Mouse (Mus musculus) c-Kit-positive CD71-positive TER-119-positive erythroid progenitor cells, embryonic 14.5 days (primary cell): ENCODE data around the gene Olfr112.
"Not testable (repeated sequence)": the region's sequence is repeated elsewhere in the genome, so short reads cannot be mapped to it uniquely, and the experiment has no call there.

Experiments used
- DNase-seq: peaks from one replicate; pipeline ENCODE4 v3.0.0-alpha.2; 2013; ENCODE audit warnings: low spot score

The Olfr112 gene

DNA sequence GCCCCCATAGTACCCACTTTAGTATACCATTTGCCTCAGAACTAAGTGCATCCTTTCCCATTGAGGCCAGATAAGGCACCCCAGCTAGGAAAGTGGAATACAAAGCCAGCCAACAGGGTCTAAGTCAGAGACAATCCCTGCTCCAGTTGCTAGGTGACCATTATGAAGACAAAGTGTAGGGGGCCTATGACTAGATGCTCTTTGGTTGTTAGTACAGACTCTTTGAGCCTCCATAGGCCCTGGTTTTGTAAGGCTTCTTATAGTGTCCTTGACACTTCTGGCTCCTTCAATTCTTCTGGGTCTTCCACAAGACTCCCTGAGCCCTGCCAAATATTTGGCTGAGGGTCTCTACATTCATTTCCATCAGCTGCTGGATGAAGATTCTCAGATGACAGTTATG, at the start of gene Olfr112:
TSS of gene Olfr112 (minus strand) at position 101 of the 400 bp plus-strand sequence.
- DNase-seq, result no peak

DNA sequence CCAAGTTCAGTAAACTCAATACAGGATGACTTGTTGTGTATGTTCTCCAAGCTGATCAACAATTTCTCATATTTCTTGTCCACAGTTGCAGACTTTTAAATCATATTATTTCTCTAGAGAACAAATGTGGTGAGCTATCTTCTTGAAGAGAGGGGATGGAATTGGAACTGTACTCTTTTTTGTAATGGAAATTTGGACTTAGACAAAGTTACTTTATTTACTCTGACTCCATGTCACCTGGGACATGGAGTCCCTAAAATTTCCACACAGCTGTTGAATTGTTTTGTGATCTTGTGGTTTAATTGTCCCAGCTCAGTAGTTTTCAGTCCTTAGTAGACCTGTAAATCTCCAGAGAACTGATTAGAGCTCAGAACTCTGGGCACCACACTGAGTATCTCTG, 23.4 kb upstream of the Olfr112 start, which contains the start of gene Olfr114:
TSS of gene Olfr114 (minus strand) at position 101 of the 400 bp plus-strand sequence.
- DNase-seq, result no peak

DNA sequence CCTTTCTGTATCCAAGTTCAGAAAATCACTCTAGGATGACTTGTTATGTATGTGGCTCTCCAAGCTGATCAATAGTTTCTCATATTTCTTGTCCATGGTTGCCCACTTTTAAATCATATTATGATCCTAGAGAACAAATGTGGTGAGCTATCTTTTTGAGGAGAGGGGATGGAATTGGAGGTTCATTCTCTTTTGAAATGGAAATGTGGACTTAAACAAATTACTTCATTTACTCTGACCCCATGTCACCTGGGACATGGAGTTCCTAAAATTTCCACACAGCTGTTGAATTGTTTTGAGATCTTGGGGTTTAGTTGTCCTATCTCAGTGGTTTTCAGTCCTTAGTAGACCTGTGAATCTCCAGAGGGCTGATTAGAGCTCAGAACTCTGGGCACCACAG, 8.3 kb upstream of the Olfr112 start, which contains the start of gene Olfr113:
TSS of gene Olfr113 (minus strand) at position 101 of the 400 bp plus-strand sequence.
- DNase-seq, result no peak

DNA sequence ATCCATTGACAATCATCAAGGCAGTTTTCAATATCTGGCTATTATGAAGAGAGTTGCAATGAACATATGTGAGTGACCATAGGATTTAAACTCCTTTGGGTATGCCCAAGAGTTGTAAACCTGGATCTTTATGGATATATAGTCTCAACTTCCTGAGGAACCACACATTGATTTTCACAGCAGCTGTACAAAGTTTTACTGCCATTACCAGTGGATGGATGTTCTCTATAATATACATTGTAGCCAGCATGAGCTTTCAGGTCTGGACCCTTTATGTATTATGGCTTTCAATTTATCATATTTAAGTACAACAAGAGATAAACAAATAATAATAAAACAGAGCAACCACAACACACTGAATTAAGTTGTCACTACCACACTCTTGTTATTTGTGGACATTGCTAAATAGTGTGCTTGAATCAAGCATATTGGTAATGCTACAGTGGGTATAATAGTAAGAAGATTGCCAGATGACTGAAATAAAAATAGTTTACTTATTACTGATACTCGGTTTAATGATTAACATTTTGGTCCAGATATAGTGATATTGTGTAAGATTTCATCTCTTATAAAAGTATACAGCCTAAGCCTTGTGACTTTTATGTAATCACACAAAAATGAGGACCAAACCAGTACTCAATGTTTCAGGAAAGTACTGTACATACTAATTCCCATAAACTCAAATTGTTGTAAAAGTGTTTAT, 10.2 kb downstream of the Olfr112 start:
- no peak for DNase-seq

DNA sequence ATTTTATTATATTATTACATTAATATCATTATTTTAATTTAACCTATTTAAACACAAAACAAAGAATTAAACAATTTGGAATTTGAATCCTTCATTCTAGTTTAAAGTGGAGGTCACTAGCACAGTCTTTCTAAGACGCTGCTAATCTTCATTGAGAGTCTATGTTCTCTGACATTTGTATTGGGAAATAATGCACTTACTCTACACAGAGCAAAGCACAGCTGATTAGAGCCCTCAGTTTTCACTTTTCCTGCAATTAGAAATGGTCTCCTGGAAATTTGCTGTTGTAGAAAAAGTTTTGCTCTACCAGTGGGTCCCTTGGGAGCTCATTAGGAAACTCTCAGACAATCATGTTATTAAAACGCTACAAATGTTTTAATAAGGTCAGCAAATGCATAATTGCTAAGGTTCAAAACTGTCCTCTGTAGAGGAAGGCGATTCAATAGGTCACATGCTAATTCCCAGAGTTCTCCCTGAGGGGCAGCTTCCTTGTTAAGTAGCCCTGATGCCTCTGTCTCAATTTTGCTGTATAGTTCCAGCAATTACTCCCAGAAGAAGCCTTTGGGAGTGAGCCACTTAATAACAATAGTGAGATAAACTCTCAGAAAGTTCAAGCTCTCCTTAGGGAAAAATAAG, 25.3 kb downstream of the Olfr112 start:
- no peak for DNase-seq

DNA sequence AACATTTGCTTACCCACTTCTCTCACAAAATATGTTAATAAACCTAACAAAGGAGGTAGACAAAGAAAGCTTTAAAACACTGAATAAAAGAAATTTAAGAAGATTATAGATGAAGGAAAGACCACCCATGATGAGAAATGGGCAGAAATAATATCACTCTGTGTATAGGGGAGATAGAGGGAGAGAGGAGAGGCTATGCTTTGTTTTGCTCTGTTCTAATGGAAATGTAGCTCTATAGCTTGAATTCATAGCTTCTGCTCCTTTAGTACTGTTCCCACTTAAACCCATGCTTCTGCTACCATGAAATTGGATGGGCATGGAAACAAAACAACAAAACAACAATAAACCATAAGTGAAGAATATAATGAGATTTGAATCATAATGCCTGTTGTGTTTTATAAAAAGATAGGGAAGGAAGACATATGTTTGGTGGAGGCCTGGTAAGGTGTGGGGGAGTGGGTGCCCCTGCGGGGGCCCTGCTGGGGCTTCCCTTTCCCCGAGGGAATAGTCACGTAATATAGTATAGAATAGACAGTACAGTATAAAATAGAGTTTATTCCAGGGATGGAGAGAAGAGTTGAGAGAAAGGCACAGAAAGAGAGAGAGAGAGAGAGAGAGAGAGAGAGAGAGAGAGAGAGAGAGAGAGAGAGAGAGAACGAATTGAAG, 27.7 kb downstream of the Olfr112 start:
- DNase-seq, result no peak

DNA sequence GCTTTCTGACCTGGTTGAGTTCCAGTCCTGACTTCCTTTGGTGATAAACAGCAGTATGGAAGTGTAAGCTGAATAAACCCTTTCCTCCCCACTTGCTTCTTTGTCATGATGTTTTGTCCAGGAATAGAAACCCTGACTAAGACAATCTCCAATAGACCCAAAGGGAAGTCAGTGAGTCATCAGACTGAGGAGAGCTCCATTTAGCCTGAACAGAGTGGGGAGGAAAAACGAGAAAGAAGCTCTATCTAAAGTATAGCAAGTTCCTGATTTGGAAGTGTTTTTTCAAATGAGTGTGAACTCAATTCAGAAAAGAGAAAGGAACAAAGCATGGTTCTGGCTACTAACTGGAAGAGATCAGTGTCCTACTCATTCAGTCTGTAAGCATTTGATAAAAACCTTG, 30.8 kb downstream of the Olfr112 start:
- not testable (repeated sequence) for DNase-seq

DNA sequence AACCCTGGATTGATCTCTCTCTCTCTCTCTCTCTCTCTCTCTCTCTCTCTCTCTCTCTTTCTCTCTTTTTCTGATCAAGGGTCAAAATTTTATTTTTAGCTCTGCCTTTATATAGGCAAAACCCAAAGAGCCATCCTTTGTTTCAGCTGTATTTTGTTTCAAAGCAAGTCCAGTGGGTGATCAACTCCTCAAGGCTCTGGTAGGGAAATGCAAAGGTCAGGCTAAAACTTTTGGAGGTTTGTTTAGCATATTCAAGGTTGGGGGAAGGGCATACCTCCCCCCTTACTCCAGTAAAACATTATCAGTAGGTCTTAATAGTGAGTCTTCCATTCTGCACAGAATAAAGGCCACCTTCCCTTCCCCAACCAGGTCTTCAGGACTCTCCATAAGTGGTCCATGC, 34.1 kb downstream of the Olfr112 start:
- no peak for DNase-seq

DNA sequence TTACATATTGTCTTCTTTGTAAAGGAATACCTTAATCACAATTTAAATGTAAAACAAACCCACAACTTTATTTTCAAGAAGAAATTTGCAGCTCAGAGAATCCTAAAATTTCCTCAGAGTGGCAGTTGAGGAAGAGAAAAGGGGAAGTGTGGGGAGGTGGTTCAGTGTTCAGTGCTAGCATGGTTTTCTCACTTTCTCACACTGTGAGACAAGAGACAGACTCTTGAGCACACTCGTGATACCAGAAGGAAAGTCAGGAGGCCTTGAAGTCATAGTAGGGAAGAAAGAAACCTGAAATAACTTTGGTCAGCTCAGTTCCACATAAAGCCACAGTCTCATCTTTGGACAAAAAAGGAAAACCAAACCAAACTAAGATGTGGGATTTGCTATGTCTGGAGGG, 43.8 kb downstream of the Olfr112 start:
- not testable (repeated sequence) for DNase-seq

DNA sequence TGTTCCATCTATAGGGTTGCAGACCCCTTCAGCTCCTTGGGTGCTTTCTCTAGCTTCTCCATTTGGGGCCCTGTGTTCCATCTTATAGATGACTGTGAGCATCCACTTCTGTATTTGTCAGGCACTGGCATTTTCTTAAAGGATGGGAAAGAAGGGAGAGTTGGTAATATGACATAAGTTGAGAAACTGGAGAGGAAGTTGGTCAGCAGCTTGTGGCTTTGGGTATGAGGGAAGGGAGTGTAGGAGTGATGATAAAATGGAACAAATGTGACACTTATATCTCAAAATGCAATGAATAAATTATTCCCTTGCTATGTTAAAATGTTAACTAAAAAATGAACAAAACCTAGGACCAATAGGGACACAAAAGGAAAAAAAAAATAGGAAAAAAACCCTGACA, 44.6 kb downstream of the Olfr112 start:
- not testable (repeated sequence) for DNase-seq
